Mouse (Mus musculus): ENCODE measurements around the gene Mroh8. TPM values are rescaled to one million over a fixed set of nuclear protein-coding genes. Genes with fewer than 3 reads are reported as not detected.

The Mroh8 gene
- 0.11 TPM for polyA plus RNA-seq (2017; shearing (Covaris generic))

GRCm38 (mm10) chr2:157279416-157279800 lies at the start of gene Mroh8:
TSS of gene Mroh8 (minus strand) at chr2:157279549.

GRCm38 (mm10) chr2:157278717-157279415 lies 483 bp downstream of the Mroh8 start, which contains the start of gene Rpn2:
TSS of gene Rpn2 (plus strand) at chr2:157279017.

GRCm38 (mm10) chr2:157204366-157205218 lies 74.8 kb downstream of the Mroh8 start, which contains the start of gene Rbl1:
TSS of gene Rbl1 (minus strand) at chr2:157204534.

Other genes starting within 250 kb of the Mroh8 start
- 0.39 TPM for gene Soga1, start 200.3 kb downstream of the Mroh8 start, polyA plus RNA-seq (2017; shearing (Covaris generic))
- not detected for gene Tldc2, start 192.5 kb downstream of the Mroh8 start, polyA plus RNA-seq (2017; shearing (Covaris generic))
- 289 TPM for gene Samhd1, start 144.3 kb downstream of the Mroh8 start, polyA plus RNA-seq (2017; shearing (Covaris generic))
- gene Rbl1, start 75.0 kb downstream of the Mroh8 start, polyA plus RNA-seq (2017; shearing (Covaris generic)): 32.3 TPM
- 197 TPM for gene Rpn2, start 532 bp downstream of the Mroh8 start, polyA plus RNA-seq (2017; shearing (Covaris generic))
- not detected for gene Ghrh, start 68.0 kb upstream of the Mroh8 start, polyA plus RNA-seq (2017; shearing (Covaris generic))
- 40.9 TPM for gene Manbal, start 88.0 kb upstream of the Mroh8 start, polyA plus RNA-seq (2017; shearing (Covaris generic))
- 0.44 TPM for gene Src, start 138.9 kb upstream of the Mroh8 start, polyA plus RNA-seq (2017; shearing (Covaris generic))

Measured in effector memory CD4-positive, alpha-beta T cell, adult 7 months (primary cell).